In the genomic region with DNA sequence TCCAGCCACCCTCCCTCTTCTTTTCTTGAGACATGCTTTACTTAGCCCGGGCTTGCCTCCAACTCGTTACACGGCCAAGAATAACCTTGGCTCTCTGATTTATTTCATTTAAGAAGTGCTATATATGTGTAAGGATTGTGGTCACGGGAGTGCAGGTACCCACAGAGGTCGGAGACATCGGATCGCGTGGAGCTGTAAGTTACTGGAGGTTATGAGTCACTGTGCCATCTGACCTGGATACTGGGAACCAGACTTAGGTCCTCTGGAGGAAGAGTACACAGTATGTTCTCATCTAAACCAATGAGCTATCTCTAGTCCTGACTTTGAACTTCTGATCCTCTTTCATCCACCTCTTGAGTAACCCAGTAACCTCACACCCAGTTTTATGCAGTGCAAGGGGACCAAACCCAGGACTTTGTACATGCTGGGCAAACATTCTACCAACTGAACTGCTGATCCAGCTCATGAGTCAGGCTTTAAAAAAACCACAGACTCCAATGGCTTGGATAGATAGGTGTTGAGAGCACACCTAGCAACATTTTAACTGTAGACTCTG, we compare ENCODE assay signal across 8 mouse cellular contexts. TPM values are rescaled to one million over a fixed set of nuclear protein-coding genes. Genes with fewer than 3 reads are reported as not detected.
A peak's percentile ranks its signal among the peaks of the same experiment; 100 is the strongest.
DNase-seq lines count a peak whose midpoint lies in the region; ATAC-seq and TF ChIP-seq lines count a peak whose summit lies in the region.

No protein-coding gene starts in this region.

- H3K27ac ChIP-seq in forebrain, embryonic 10.5 days = 0 out of 2 replicates have a peak overlapping the region, but pooled peaks have one; percentile 35
- H3K27ac ChIP-seq in forebrain, embryonic 14.5 days (ENCODE audit: low read depth, low read length) = no peak overlapping the region
- peak overlapping the region; percentile 77 for H3K27ac ChIP-seq in kidney, embryonic 16.5 days (ENCODE audit: low read length)
- H3K27ac ChIP-seq in small intestine, adult 2 months (ENCODE audit: insufficient read depth, low read depth, low read length) = peak overlapping the region; percentile 100

- H3K27me3 ChIP-seq in forebrain, embryonic 10.5 days (ENCODE audit: poor library complexity, severe bottlenecking) = no peaks in the 10 kb centered on the region
- H3K27me3 ChIP-seq in forebrain, embryonic 14.5 days (replicated peaks; ENCODE audit: control insufficient read depth, insufficient read depth, low read length) = no peaks in the 10 kb centered on the region
- H3K27me3 ChIP-seq in kidney, embryonic 16.5 days (ENCODE audit: insufficient read depth, low read length) = no peaks in the 10 kb centered on the region
- no peaks in the 10 kb centered on the region for H3K27me3 ChIP-seq in small intestine, adult 2 months (ENCODE audit: control insufficient read depth, insufficient read depth, low read length)

- TF ChIP-seq POLR2A in small intestine, adult 2 months (IDR thresholded peaks at IDR 0.05; ENCODE audit: low read depth, low read length) = no peak

- no peak for DNase-seq in forebrain, embryonic 10.5 days (ENCODE audit: extremely low spot score, low spot score)
- DNase-seq in forebrain, embryonic 14.5 days (ENCODE audit: low spot score) = no peak
- peak; percentile 33 to 56 for DNase-seq in right cerebral cortex, adult 2 months (ENCODE audit: low spot score in 2 of 2)
- DNase-seq in right cerebral cortex, postnatal 36 days (ENCODE audit: low spot score in 2 of 2) = no peak
- no peak for DNase-seq in left cerebral cortex, adult 11 months (ENCODE audit: low spot score)
- DNase-seq in gastrocnemius, postnatal 25 days = no peak

- H3K4me2 ChIP-seq in forebrain, embryonic 14.5 days (ENCODE audit: low read length) = no peak overlapping the region
- H3K4me2 ChIP-seq in kidney, embryonic 16.5 days (replicated peaks; ENCODE audit: low read depth, low read length) = no peak overlapping the region

- no peak overlapping the region for H3K9ac ChIP-seq in forebrain, embryonic 14.5 days (ENCODE audit: low read length)
- no peak overlapping the region for H3K9ac ChIP-seq in kidney, embryonic 16.5 days (replicated peaks; ENCODE audit: low read length)

- no peaks in the 10 kb centered on the region for H3K36me3 ChIP-seq in forebrain, embryonic 10.5 days (replicated peaks)
- no peaks in the 10 kb centered on the region for H3K36me3 ChIP-seq in forebrain, embryonic 14.5 days (ENCODE audit: control insufficient read depth, insufficient read depth, low read length)
- no peaks in the 10 kb centered on the region for H3K36me3 ChIP-seq in kidney, embryonic 16.5 days (ENCODE audit: insufficient read depth, low read length)
- H3K36me3 ChIP-seq in small intestine, adult 2 months (ENCODE audit: control insufficient read depth, insufficient read depth, low read length) = no peaks in the 10 kb centered on the region

- no peak for TF ChIP-seq CTCF in small intestine, adult 2 months (IDR thresholded peaks at IDR 0.05; ENCODE audit: extremely low read depth, insufficient read length, insufficient replicate concordance, low read depth, low read length)

- no peak for ATAC-seq in forebrain, embryonic 14.5 days
- ATAC-seq in kidney, embryonic 16.5 days (ENCODE audit: low FRiP score, low TSS enrichment) = peak; percentile 39

- H3K4me3 ChIP-seq in forebrain, embryonic 10.5 days = no peak overlapping the region
- H3K4me3 ChIP-seq in forebrain, embryonic 14.5 days (ENCODE audit: low read depth, low read length) = no peak overlapping the region
- H3K4me3 ChIP-seq in kidney, embryonic 16.5 days (ENCODE audit: low read length) = no peak overlapping the region
- no peak overlapping the region for H3K4me3 ChIP-seq in small intestine, adult 2 months (ENCODE audit: low read depth, low read length)

- WGBS in forebrain, embryonic 10.5 days = 90% methylated on average over 8 of the region's 8 CpGs
- WGBS in forebrain, embryonic 14.5 days = 76% methylated on average over 8 of the region's 8 CpGs
- WGBS in kidney, embryonic 16.5 days = 56% methylated on average over 8 of the region's 8 CpGs
- 19% methylated on average over 8 of the region's 8 CpGs for WGBS in small intestine, adult 2 months

- no peaks in the 10 kb centered on the region for H3K9me3 ChIP-seq in forebrain, embryonic 10.5 days
- H3K9me3 ChIP-seq in forebrain, embryonic 14.5 days (replicated peaks; ENCODE audit: control insufficient read depth, low read length) = no peaks in the 10 kb centered on the region
- no peaks in the 10 kb centered on the region for H3K9me3 ChIP-seq in kidney, embryonic 16.5 days (ENCODE audit: low read length)

- peaks cover 37% of the 10 kb centered on the region for H3K4me1 ChIP-seq in forebrain, embryonic 10.5 days
- H3K4me1 ChIP-seq in forebrain, embryonic 14.5 days (ENCODE audit: control insufficient read depth, insufficient read depth, low read length) = peaks cover 23% of the 10 kb centered on the region
- H3K4me1 ChIP-seq in kidney, embryonic 16.5 days (ENCODE audit: insufficient read depth, low read length) = peaks cover 39% of the 10 kb centered on the region
- peaks cover 33% of the 10 kb centered on the region; the same call in 1 of the 2 replicates for H3K4me1 ChIP-seq in small intestine, adult 2 months (ENCODE audit: control insufficient read depth, insufficient read depth, insufficient read length, low read length)

RNA-seq across cellular contexts. Expression of a gene that starts 46.8 kb away (rescaled TPM):
- 45.1 and 45.7 TPM in 2 replicates for polyA plus RNA-seq in forebrain, embryonic 10.5 days (2016; fragmentation: Nextera tagmentation; extraction: Ambion mirVana)
- 40.2 and 43.4 TPM in 2 replicates for polyA plus RNA-seq in forebrain, embryonic 14.5 days (2014; fragmentation: Nextera tagmentation; extraction: Ambion mirVana)
- polyA plus RNA-seq in kidney, embryonic 16.5 days (2015; fragmentation: Nextera tagmentation; extraction: Ambion mirVana) = 45.3 and 59.0 TPM in 2 replicates
- polyA plus RNA-seq in small intestine, adult 2 months (2012; rRNA removed) = 12.3 and 28.0 TPM in 2 replicates
- total RNA-seq in gastrocnemius, postnatal 25 days (2021) = 10 to 100 TPM; 30.2 to 38.4 TPM

Comparison
In these comparisons a context has a peak if more than half of its experiments do, and no peak if none do; other contexts are left out.
1. DNase-seq: peak in right cerebral cortex, adult 2 months (2 of 2); none in forebrain, embryonic 10.5 days (single experiment), forebrain, embryonic 14.5 days (single experiment), right cerebral cortex, postnatal 36 days (0 of 2), left cerebral cortex, adult 11 months (single experiment) and gastrocnemius, postnatal 25 days (single experiment).